Mouse (Mus musculus) layer of hippocampus, postnatal 25 days (tissue): ENCODE data around the gene Ube2j2. TPM values are rescaled to one million over a fixed set of nuclear protein-coding genes. Genes with fewer than 3 reads are reported as not detected.

Source experiments
- DNase-seq, 2 experiments: peaks; one replicate each; pipeline ENCODE4 v3.0.0; 2022; ENCODE audit warnings: mixed read lengths in 2 of 2, low spot score in 1 of 2; ENCODE audit errors: extremely low spot score in 1 of 2
- total RNA-seq, 2 experiments: library from RNA; stranded (reverse); gene quantifications; 2 replicates each; pipeline ENCODE4 v1.2.3; 2021

Ube2j2 gene
- total RNA-seq, 2 experiments from 2014 or later: 71.5 to 73.6 TPM

DNA sequence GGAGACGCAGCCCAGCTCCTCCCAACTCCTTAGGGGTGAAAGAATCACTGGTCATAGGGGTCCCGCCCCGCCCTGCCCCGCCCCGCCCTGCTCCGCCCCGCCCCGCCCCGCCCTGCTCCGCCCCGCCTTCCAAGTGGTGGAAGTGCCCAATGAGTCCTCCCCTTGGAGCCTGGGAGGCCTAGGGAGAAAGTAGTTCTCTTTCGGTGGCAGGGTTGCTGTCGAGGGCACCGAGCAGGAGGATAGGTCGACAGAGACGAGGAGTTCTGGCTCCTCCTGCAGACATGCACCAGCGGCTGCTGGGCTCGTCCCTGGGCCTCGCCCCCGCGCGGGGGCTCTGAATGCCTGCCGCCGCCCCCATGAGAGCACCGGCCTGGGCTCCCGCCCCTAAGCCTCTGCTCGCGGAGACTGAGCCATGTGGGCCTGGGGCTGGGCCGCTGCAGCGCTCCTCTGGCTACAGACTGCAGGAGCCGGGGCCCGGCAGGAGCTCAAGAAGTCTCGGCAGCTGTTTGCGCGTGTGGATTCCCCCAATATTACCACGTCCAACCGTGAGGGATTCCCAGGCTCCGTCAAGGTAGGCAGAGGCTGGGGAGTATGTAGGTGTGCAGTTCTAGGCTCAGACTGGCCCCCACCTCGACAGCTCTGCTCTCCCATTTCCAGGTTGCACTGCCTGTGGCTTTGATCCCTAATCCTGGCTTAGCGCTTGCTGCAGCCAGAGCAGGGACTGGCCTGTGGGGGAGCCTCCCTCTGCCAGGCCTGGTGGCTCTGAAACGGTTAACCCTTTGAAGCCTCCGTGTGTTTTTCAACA is 18.7 kb downstream of the Ube2j2 start, which contains the start of gene C1qtnf12:
TSS of gene C1qtnf12 (plus strand) at position 152 of the 805 bp plus-strand sequence.
- peak; percentile 22 to 28 for DNase-seq

DNA sequence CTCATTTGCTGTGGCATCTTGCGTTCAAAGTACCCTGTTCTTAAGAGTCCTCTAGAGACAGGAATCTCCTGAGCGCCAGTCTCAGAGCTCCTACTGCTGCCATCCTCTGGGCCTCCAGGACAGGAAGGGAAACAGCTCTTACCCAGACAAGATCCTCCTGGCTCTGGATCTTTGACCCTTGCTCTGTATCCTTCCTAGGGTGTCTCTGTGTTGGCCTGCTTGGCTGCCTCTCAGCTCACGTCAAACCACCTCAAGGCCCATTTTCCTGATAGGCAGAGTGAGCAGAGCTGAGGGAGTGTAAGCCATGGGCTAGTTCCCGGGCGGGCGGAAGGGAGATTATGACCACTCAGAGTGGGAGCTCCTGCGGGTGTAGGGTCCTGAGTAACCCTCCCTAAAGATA is 19.5 kb downstream of the Ube2j2 start:
- DNase-seq: no peak

DNA sequence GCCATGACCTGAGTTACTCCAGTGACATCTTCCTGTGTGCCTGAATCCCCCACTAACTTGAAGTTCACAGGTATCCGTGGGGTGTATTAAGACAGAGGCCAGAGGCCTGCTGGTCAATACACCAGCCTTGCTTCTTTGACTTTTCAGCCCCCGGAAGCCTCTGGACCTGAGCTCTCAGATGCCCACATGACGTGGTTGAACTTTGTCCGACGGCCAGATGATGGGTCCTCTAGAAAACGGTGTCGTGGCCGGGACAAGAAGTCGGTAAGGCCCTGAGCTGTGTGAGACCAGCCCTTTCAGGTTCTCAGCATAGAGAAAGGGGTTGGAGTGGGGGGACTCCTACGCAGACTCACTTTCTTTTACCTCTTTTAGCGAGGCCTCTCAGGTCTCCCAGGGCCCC is 20.8 kb downstream of the Ube2j2 start:
- no peak for DNase-seq

DNA sequence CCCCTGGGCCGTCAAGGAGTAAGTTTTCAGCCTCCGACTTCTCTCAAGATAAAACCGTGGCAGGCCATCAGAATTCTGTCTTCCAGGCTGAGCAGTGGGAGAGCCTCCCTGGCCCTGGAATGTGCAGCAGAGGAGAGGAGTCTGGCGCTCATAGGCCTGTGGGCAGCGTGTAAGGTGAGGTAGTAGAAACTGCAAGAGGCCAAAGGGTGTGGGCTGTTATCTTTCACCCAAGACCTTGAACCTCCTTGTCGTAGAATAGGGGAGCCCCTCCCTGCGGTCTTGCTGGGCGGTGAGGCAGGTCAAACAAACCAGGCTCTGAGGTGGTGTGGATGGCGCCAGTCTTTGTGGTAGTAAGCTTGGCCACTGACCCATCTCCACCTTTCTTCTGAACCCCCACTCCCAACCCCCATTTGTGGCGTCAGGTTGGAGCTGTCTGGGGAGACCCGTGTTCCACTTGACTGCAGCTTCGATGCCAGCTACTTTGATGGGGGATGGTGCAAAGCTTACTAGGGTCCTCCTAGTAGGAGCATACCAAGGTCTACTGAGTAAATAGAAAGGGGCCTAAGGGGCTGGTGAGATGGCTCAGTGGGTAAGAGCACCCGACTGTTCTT is 25.5 kb downstream of the Ube2j2 start:
- no peak for DNase-seq

DNA sequence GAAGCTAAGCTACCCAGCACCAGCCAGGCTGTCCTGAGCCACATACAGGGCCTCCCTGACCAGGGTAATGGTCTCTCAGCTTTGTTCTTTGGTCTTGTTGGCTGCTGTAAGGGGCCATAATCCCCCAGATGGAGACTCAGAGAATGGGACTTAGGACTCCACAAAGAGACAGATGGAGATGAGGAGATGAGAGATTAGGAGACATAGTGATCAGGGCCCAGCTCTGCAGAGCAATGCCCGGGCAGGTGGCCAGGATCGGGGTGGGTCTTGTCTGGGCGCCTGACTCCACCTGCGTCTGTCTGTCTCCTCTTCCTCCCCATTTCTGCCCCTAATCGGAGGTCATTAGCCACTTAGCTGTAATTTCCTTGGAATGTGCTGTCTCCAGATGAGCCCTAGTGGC is 26.7 kb downstream of the Ube2j2 start:
- DNase-seq: no peak

DNA sequence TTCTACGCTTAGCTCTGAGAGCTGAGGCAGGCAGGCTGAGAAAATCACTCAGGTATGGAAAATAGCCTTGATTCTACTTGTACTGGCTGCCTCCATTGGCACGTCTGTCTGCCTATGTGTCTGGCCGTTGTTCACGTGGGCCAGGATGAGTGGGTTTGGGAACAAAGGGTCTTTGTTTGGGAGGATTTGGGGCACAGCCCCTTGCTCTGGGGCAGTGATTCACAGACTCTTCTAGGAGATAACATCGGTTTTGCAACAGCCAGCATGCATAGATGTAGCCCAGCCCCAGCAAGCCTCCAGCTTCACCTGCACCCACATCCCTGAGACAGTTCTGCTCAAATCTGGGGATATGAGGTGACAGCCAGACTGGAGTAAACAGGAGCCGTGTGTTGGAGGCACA is 29.0 kb downstream of the Ube2j2 start:
- DNase-seq: no peak

DNA sequence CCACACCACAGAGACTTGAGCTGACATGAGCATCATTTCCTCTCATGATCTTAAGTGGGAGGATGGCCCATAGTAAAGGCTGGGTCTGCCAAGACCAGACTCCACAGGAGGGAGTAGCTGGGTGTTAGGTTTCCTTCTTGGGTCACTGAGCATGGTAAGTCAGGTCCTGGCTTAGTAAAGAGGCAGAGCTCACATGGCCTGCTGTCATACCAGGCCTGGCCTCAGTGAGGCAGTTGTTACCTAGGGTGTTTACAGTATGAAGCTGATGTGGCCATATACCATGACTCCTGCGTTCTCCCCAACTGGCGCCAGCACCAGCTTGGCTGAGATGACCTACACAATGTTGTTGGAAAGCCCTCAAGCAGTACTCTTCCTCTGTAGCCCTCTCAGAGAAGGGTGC is 29.6 kb downstream of the Ube2j2 start:
- no peak for DNase-seq

DNA sequence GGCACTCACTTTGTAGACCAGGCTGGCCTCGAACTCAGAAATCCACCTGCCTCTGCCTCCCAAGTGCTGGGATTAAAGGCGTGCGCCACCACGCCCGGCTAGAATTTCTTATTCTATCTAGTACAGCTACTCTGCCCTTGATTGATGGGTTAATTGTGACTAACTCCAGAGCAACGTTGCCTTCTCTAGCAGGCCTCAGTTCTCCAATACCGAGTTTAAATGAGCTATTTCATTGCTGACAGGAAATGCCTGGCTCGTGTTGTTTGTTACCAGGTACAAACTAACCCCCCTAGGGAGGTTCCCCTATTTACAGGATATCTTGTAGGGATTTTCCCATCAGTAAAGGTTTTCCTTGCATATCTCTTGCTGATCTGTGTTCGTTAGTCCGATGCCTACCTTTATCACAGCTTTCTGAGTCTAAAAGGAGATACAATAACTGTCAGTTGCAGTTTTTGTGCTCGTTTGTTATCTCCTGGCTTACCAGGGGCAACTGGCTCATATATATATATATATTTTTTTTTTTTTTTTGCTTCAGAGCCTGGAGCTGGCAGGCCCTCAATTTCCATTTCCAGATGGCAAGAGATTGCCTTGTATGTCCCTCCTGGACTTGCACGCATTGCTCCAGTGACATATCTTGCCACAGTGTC is 37.9 kb downstream of the Ube2j2 start:
- DNase-seq: no peak

DNA sequence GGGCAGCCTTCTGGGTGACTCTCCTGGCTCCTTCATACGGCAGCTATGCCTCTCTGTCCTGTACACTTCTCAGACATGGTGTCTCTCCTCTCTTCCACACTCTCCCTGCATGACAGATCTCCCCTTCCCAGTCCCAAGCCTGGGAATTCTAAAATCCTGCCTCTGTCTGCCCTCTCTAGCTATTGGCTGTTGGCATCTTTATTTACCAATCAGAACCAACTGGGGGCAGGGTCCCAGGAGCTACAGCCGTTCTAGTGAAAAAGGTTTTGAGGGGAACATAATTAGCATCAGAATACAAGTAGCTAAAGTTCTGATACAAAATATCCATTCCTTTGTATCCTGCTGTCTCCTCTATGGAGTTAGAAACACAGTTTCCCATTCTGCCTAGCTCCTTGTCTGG is 40.2 kb downstream of the Ube2j2 start:
- DNase-seq: no peak

DNA sequence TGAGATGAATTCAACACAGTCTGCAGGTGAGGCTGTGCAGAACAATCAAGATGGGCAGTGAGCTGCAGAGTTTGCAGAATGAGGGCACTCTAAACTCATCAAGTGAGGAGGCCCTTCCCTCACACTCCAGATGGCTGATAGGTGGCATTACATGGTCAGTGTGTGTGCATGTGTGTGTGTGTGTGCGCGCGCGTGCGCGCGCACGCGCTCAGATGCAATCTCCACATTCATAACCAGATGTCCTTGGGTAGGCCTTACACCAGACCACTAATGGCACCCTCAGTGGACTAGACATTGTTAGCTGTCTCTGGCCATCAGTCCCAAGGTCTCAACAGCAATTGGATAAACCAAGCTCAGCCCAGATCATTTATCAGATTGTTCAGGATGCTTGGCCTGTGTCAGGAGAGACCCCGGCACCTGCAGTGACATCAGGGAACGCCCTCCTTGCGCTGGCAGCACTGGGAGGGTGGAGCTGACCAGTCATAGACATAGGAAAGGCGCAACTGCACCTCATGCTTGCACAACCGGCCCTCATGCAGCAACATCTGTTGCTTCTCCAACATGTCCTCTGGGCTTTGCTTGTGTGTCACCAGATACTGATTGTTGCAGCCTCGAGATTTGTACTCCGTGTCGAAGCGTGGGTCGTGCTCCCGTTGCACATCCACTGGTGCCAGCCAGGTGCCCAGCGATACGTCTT is 47.7 kb downstream of the Ube2j2 start:
- no peak for DNase-seq

DNA sequence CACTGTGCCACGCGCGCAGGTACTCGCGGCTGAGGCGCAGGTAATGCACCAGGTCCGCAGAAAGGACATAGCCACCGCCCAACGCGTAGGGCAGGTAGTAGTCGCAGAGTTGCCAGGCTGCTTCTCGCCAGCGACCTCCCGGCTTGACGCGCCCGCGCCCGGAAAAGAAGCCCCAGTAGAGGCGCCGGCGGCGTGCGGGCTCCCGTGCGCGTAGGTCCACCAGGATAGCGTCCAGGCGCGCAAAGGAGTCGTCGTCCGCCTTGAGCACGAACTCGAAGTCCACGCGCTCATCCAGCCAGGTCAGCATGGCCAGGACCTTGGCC is 48.2 kb downstream of the Ube2j2 start:
- DNase-seq: no peak

DNA sequence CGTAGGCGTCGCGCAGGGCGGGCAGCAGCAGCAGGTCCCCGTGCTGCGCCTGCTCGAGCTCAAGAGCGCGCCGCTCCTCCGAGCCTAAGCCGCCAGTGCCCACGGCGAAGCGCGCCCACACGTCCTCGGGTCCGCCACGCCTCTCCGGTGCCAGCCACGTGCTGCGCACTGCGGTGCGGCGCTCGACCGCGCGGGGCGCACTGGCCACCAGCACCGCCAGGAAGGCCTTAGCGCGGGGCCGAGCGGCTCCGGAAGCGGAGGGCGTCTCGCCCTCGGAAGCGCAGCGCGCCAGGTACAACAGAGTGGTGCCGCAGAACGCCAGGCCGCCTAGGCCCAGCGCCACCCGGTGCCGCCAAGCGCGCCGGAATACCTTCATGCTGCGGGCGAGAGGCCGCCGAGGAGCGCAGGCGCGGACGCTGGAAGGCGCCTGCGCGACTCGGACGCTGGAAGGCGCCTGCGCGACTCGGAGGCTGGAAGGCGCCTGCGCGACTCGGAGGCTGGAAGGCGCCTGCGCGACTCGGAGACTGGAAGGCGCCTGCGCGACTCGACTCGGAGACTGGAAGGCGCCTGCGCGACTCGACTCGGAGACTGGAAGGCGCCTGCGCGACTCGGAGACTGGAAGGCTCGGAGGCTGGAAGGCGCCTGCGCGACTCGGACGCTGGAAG is 48.7 kb downstream of the Ube2j2 start, which contains the start of the genes B3galt6 and Sdf4:
TSS of gene B3galt6 (minus strand) at position 409 of the 665 bp plus-strand sequence.
TSS of gene Sdf4 (plus strand) at position 632 of the 665 bp plus-strand sequence.
- DNase-seq: peak; percentile 72 to 89

DNA sequence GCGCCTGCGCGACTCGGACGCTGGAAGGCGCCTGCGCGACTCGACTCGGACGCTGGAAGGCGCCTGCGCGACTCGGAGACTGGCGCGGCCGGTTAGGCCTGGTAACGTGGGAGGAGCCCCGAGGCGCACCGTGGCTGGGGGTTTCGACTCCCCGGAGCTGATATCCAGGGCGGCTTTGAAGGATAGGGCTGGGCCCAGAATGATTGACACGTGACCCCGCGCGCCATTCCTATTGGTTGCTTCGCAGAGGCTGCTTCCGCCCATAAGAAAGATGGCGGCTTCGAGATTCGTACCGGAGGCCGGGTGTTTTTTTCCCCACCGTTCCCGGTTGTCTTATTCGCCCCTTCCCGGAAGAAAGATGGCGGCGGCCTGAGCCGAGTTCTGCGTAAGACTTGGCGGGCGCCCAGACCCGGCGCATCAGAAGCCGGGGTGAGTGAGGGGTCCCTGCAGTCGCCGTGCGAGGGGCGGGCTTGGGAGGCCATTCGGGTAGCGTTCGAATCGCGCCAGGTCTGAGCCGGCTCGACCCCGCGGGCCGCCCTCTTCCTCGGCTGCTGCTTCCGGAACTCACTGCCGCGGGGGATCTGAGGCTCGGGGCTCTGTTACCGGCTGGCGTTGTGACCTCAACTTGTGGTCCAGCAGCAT is 49.4 kb downstream of the Ube2j2 start:
- peak; percentile 93 to 98 for DNase-seq

DNA sequence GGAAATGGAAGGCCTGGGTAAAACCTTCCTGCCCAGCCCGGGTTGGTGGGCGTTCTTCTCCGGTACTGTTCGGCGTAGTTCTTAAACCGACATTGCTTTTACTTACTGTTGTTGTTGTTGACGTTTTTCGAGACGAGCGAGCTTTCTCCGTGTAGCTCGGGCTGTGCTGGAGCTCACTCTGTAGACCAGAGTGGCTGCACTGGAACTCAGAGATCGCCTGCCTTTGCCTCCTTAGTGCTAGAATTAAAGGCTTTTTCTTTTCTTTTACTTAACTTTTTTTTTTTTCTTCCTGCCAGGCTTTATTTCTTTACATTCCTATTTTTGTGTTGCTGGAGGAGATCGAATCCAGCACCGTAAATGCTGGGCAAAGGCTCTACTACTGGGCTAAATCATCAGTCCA is 50.0 kb downstream of the Ube2j2 start:
- DNase-seq: no peak

DNA sequence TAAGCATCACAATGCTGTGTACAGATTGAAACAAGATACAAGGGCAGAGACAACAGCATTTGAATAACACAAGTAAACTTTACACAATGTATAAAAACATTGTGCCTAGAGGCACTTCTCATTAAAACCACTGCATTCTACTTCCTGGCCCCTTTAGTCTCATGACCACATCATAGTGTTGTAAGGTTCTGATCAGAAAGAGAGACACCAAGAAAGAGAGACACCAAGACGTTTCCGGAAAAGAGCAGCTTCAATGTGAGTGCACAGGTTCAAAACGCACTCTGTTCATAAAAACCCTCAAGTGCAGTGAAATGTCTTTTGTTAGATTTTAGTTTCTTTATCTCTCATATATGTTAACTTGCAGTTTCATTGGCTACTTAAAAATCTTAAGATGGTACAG is 60.5 kb downstream of the Ube2j2 start:
- no peak for DNase-seq

DNA sequence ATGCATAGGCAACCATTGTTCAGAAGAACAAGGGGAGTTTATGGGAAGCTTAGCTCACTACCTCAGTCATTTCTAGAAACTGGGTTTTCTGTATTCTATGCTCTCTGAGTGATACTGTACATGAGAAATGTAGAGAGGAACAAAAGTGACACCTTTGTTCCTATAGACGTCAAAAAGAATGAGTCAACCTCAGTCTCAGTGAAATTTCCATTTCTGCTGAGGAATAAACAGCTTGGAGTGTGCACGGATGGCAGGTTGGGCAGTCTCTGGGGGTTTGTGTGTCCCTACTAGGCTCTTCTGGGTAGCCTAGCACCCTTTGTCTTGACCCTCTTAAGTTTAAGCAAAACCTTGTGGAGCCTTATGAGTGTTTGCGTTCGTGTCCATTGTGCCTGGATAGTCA is 64.7 kb downstream of the Ube2j2 start:
- no peak for DNase-seq
